Mouse (Mus musculus): ENCODE measurements around the gene Acad8.

The Acad8 gene

DNA sequence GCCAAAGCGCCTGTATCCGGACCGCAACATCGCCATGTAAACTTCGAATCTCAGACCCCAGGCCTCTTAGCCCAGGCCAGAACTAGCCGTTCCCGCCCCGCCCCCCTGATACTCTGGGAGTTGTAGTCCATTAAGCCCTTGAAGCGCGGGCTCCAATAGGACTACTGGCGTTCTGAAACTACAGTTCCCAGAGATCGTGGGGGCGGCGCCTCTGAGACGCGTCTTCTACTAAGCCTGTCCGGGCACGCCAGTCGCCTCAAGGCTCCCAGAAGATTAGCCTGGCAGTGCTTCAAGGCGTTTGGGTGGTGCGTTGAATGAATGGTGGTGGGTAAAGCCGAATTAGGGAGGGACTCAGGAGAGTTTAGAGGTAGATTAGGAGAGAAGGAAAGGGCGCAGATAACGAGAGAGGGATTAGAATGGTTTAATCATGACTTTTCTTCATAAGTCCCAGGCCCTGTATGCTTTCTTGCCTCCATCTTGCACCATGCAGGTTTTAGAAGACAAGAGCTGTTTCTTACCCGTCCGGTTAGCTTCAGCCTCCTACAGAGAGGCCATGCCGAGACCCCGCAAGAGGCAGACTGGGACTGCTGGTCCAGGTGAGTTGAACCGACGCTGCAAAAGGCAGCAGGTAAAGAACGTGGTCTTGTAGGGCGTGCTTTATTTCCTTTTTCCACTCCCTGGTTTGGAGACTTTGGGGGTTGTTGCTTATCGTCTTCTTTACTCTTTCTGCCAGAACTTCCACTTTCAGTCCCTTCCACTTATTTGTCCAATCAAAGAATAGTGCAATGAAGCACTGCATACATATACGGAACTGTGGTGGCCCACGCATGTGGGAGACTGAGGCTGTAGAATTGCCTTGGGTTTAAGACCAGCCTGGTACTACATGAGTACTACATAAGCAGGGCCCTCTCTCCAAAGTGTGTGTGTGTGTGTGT, at the start of gene Acad8, which contains the start of gene Thyn1:
Gene Acad8, minus strand, starts transcription at position 106 of the 935 bp plus-strand sequence.
Gene Thyn1, plus strand, starts transcription at position 250 of the 935 bp plus-strand sequence.
- peak; percentile 92 for DNase-seq (ENCODE audit: low spot score)

DNA sequence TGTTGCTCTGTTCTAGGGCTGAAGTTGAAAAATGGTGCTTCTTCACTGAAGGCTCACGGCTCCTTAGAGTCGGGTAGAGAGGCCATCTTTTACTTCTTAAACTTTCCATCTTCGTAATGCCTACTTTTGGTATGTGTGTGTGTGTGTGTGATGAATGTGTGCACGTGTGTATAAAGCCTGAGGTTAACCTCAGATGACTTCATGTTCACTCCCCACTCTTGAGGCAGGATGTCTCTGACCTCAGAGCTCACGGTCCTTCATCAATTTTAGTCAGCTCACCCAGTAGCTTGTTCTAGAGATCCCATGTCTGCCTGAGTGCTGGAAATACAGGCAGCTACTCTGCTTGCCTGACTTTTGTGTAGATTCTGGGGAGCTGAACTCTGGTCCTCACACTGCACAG, 44.5 kb upstream of the Acad8 start:
- peak; percentile 13 for DNase-seq (ENCODE audit: low spot score)

DNA sequence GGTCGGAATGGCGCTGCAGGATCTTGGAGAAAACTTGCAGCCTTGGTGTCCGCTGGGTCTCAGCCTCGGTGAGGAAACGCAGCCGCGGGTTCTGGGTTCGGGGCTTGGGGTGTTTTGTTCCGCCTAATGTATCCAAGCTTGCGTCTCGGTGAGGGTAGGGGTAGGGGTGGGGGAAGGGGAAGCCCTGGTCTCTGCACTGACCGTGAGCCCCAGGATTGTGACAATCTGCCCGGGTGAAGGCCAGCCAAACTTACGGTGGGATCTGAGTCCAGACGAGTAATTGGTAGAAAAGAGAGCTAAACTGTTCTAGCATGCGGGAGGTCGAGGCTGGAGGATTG, 31.4 kb upstream of the Acad8 start:
- no peak for DNase-seq (ENCODE audit: low spot score)

DNA sequence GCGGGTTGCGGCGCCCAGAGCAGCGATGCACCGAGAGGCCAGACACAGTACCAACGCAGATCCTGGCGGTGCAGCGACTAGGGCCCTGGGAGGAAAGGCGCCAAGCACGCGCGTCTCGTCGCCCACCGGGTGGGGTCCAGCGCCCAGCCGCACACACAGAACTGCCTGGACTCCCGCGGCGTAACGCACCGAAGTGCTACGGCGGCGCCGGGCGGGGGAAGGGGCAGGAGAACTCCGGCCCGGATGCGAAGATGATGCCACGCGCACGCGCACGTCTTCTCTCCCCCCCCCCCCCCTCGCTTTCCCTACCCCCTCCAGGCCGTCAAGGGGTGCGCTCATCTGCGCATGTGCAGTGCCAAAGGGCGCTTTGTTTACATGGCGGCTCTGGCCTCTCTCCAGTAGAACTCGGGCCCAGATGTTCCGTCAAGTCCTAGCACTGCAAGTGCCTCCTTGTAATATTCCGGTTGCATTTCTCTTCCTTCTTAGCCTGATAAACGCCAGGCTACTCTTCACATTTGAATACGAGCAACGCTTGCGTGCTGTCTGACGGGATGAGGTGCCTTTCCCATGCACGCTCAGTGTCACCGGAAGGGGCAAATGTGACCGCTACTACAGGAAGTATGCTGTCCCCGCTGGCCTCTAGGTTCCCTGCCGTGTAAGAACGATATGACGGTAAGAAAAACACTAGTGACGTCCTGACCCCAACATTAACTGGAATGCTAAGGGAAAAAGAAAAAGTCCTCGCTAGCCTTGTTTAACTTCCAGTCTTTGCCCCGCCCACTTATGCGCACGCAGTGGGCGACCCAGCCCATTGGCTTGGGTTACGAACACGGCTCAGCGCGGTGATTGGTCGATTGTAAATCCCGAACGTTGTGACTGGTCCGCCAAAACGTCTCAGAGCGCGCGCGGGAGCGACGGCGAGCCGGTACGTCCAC, 30.7 kb upstream of the Acad8 start, which contains the start of the genes Vps26b and Ncapd3:
Gene Vps26b, minus strand, starts transcription at position 238 of the 935 bp plus-strand sequence.
Gene Ncapd3, plus strand, starts transcription at position 348 of the 935 bp plus-strand sequence.
- peak; percentile 94 for DNase-seq (ENCODE audit: low spot score)

DNA sequence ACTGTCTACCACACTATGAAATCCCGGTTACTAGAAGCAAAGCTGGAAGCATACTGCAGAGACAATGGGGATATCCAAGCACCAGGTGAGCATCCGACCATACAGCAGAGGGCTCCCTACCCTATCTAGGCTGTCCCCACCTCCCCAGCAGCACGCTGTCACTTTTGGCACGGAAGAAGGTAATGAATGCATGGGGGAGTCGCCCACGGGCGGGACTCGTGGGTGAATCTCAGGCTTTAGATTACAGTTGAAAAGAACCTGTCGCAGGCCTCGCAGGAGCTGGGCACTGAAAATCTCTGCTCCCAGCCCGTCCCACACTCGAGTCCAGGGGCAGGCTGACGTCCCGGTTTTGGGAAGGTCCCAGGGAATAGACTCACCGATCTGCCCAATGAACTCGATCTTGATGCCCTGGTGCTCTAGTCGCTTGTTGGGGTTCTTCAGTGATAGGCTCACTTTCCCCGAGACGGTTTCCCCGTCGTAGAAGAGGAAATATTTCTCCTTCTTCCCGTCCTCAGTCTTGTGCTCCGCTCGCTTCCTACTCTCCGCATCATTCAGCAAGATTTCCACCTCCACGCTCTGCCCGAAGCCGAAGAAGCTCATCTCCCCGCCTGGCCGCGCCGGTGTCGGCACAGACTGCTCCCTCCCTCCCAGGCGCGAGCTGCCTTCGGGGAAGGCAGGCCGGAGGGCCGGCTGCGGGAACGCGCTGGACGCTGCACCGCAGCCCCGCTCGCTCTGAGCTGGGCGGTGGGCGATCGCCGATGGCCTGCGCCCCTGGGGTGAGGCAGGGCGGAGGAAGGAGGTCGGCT, 29.9 kb upstream of the Acad8 start:
- peak; percentile 60 for DNase-seq (ENCODE audit: low spot score)

DNA sequence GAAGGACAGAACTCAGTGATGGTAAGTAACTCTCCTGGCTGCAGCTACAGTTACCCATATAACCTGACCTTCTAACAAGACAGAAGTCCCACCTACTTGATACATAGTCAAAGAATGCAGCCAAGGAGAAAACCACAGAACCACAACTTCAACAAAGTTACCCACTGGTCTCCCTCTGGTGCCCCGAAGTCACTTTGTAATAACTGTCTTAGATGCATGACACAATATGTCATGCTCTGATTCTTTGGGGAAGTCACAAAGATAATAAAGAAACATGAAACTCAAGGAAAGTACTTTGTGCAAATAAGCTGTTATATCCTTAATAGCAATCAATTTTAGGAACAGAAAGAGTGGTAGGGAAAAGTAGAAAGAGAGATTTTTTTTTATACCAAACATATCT, 27.3 kb upstream of the Acad8 start:
- DNase-seq (ENCODE audit: low spot score): no peak

DNA sequence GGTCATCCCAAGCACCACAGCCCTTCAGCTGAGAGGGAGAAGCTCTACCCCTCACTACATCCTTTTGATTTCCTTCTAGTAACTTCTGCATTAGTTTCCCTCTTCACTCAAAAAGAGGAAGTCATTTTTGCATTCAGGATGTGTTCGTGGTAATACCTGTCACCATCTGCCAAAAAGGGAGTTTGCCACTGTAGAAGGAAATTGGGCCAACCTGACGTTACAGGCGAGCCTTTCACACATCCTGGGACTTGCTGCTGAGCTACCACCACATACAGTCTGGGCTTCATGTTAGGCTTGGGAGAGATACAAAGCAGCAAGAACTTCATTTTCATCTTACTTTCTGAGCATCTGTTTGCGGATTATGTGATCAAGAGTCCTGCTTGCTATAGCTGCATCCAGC, 24.3 kb upstream of the Acad8 start:
- DNase-seq (ENCODE audit: low spot score): peak; percentile 22

DNA sequence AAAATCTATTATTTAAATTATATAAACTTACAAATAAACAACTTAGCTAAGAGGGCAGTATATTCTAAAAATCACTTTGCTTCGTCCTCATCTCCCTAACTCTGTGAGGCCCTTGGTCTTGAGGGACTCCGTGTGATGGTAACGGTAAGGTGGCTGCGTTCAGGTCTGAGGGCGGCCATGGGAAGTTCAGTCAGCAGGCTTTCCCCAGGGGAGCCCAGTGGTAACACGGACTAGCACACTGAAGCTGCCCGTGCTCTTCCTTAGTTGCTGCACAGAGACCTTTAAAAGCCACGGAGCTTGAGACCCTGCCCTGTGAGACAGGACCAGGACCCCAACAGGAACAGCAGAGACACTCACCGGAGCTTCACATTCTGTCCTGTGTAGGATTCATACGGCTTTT, 19.6 kb upstream of the Acad8 start:
- no peak for DNase-seq (ENCODE audit: low spot score)

DNA sequence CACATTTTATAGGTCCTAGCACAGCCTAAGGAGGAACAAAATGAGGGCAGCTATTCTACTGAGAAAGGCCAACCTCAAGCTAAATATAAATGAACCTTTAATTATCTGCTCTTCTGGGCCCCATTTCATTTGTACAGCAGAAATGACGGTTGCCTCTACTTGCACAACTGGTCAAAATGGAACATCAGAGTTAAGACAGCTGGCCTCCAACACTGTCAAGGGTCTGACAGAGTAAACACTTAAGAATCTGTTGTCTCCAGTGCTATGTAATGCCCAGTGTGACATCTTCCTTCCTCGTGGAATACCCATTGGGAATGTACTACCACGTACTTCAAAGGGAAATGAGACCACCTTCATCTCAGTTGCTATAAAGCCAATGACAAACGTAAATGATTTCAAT, 12.2 kb upstream of the Acad8 start:
- no peak for DNase-seq (ENCODE audit: low spot score)

DNA sequence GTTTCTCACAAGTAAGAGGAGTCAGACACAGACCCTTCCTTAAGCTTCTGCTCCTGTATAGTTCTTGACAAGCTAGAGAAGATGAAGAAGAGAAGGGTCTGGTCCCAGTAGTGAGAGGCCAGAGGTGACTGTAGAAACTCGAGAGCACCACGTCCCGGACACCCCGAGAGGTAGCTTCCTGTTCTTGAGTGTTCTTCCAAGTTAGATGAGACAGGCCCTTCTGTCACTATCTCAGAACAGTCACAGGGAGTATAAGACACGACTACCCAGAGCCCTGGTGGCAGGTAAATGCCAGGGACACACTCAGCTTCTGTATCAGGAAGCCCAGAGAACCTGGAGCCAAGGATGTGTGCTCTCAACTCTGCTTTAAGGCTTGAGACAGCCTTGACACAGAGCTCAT, 9.9 kb upstream of the Acad8 start:
- no peak for DNase-seq (ENCODE audit: low spot score)

DNA sequence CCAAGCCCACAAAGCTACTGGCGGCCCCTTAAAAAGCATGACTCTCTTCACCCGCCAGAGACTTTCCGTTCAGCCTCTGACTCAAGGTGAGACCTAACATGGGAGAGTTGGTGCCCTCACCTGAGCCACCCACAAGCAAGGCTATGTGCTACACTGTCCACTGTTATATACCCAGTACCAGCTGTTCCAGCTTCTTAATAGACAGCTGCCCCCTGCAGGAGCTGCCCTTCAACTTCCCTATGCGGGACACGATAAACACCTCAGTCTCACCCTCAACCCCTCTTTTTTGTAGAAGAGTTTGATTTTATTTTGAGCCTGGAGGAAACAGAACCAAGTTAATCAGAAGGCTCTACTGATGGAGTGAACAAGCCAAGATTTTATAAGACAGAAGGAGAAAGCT, 7.5 kb upstream of the Acad8 start:
- no peak for DNase-seq (ENCODE audit: low spot score)

DNA sequence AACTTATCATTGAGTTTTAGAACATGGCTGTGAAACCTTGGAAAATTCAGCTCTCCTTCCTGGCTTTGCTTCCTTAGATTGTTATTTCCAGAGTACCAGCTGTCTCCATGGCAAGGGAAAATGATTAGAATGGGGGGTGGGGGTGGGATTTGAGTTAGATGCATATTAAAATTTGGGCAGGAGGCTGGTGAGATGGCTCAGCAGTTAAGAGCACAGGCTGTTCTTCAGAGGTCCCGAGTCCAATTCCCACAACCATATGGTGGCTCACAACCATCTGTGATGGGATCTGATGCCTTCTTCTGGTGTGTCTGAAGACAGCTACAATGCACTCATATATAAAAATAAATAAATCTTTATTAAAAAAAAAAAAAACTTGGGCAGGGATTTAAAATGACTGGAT, 6.6 kb upstream of the Acad8 start:
- DNase-seq (ENCODE audit: low spot score): no peak

DNA sequence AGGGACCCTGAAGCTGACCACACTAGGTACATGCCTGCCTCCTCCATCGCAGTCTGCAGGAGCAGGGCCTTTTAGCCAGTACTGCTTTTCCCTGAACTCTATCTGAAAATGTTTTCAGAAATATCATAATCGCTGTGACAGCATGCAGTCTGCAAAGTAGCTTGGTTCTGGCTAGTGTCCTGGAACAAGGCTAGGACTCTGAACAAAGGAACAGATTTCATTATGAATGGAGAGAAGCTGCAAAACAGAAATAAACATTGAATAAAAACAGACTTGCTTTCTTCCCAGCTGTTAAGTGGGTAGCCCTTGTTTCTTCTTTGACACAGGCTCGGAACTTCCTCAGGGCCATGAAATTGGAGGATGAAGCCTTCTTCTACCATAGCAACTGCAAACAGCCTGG, 5.9 kb upstream of the Acad8 start:
- DNase-seq (ENCODE audit: low spot score): no peak

DNA sequence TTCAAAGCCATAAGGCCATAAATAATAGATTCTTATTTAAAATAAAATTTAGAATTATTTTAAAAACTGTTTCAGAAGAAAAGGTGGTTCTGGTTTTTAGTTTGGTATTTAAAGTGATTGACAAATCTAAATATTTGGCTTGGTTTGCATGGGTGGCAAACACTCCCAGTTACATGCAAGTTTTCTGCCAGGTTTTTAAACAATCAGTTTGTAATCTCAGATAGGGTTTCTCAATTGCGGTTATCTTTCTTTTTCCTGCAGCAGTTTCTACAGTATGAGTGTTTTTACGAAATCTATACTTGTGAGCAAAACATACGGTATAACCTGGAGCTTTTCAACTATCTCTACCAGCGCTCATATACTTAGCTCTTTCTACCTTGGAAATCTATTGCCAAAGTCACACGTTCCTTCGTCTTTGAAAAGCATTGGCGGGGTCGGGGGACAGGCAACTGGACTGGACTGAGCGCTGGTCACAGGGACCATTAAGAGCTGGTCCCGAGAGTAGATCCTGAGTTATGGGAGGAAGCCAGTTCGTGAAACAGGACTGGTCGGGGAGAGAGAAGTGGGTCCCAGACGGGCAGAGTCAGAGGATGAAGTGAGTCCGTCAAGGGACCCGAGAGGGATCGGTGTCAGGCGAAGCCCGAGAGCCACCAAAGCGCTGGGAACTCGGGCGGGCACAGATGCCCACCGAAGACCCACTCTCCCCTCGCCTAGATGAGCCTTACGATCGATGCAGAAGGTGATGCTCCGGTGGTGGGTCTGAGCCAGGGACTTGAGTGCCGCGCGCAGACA, 501 bp downstream of the Acad8 start:
- no peak for DNase-seq (ENCODE audit: low spot score)

DNA sequence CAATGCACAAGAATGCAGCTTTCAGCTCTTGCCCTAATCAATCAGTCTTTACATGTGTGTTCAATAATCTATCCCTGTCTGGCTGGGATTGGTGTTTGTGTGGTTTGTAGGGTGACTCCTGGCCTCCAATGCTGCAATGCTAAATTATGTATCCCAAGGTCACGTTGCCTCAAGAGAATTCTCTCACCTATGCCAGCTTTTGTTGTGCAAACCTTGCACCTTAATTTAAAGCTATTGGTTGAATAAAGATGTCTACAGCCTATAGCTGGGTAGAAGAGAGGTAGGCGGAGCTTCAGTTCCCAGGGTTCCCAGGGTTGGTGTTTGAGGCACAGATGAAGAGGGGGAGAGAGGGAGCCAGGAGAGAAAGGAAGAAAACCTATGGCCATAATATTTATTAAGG, 1.9 kb downstream of the Acad8 start:
- DNase-seq (ENCODE audit: low spot score): no peak

DNA sequence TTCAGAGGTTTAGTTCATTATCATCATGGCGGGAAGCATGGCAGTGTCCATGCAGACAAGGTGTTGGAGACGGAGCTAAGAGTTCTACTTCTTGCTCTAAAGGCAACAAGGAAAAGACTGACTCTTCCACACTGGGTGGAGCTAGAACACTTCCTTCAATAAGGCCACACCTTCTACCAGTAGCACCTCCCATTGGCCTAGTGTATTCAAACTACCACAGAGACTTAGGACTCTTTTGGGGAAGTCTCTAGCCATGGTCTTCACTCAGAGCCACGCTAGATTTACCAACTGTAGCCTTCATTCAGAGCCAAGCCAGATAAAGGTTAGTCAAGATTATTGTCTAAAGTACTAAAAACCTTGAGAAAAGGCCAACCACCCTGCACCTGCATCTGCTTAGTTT, 2.3 kb downstream of the Acad8 start:
- no peak for DNase-seq (ENCODE audit: low spot score)

DNA sequence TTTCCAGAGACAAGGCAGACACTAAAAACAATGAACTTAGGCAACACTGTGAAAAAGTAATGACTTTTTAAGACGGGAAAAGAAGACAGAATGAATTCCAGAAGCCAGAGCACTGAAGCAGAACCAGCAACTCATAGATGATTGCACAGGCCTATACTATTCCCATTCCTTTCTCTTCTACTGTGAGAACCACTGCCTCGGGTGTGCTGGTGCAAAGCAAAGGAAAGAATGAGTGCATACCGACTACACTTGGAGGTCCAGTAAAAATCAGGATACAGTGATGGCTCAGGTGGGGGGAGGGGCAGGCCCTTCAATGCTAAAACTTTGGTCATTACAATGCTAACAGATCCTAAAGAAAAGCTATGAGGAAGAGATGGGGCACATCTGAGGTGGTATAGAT, 5.5 kb downstream of the Acad8 start:
- no peak for DNase-seq (ENCODE audit: low spot score)

DNA sequence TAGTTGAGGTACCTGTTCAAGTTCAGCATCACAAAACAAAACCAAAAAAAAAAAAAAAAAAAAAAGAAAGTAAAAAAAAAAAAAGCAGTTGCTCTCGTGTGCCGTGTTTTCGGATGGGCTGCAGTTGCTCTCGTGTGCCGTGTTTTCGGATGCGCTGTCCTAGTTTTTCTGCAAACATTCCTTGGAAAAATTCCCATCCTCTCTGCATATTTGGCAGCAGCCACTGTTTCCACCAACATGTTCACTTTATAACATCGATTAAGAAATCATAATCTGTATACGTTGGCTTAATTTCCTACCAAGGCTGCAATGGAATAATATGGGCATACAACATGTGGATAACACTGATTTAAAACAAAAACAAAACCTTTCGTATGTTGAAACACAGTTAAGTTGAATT, 6.2 kb downstream of the Acad8 start:
- DNase-seq (ENCODE audit: low spot score): no peak

DNA sequence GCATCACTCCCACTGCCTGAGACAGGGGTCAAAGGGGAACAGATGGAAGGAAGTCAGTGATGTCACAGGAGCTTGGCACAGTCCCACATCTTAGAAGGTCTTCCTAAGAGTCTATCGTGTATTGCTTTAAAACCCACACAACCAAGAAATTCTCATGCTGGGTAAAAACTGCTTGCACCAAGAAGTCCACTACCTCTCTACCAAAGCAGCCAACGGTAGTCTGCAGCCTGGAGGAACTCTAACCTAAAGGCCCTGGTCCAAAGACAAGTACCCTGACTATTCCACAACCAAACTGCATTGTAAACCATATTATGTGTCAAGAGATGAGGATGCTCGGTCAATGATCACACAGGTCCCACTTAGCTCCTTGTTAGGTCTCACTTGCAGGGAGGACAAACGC, 9.2 kb downstream of the Acad8 start:
- DNase-seq (ENCODE audit: low spot score): no peak

DNA sequence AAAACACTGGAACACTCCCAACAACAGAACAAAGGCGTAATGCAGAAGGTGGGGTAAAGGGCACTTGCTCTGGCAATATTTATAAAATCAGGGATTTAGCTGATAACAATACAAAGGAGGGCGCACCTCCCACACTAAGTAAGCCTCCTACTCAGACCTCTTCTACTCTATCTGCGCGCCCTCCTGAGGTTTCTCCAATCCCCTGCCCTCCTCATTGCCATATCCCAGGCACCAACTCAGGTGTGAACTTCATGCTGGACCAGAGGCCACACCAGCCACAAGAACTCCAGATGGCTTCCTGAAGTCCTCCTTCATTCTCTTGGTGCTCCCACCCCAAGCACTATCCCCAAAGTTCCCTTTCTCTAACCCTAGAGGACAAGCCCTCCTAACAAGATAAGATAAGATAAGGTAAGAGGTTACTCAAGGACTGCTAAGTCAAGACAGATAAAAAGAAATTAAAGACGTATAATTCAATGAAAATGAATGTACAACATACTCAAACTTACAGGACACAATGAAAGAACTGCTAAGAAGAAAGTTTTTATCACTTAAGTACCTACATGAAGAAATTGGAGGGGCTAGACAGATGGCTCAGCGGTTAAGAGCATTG, 13.6 kb downstream of the Acad8 start:
- DNase-seq (ENCODE audit: low spot score): no peak
